Mouse (Mus musculus) adrenal gland, adult 8-10 months (tissue): ENCODE results near the gene Ccdc65. TPM values are rescaled to one million over a fixed set of nuclear protein-coding genes. Genes with fewer than 3 reads are reported as not detected.

Source experiments
- DNase-seq: peaks from one replicate; pipeline ENCODE4 v3.0.0; 2022
- total RNA-seq, 4 experiments: library from RNA; stranded (reverse); gene quantifications; 2 replicates each; pipeline ENCODE4 v1.2.4; 2022

The Ccdc65 gene
- total RNA-seq, result under 1 TPM; 0.59 to 0.90 (median 0.82) TPM

GRCm38 (mm10) chr15:98707766-98708372 lies at the start of gene Ccdc65:
TSS of gene Ccdc65 (plus strand) at chr15:98708207.
- DNase-seq, result peak; percentile 77

GRCm38 (mm10) chr15:98662198-98662566 lies 45.8 kb upstream of the Ccdc65 start:
- DNase-seq, result no peak

- DNase-seq, result peak; percentile 94
Observed at GRCm38 (mm10) chr15:98662567-98663545, 45.2 kb upstream of the Ccdc65 start, which contains the start of gene Ddx23. TSS of gene Ddx23 (minus strand) at chr15:98662894.

GRCm38 (mm10) chr15:98664042-98664907 lies 43.7 kb upstream of the Ccdc65 start:
- DNase-seq, result no peak

GRCm38 (mm10) chr15:98672592-98672991 lies 35.4 kb upstream of the Ccdc65 start:
- DNase-seq, result peak; percentile 48

GRCm38 (mm10) chr15:98673732-98674131 lies 34.3 kb upstream of the Ccdc65 start:
- no peak for DNase-seq

GRCm38 (mm10) chr15:98674284-98674993 lies 33.6 kb upstream of the Ccdc65 start:
- DNase-seq, result no peak

GRCm38 (mm10) chr15:98674994-98675545 lies 32.9 kb upstream of the Ccdc65 start:
- no peak for DNase-seq

GRCm38 (mm10) chr15:98675634-98676250 lies 32.3 kb upstream of the Ccdc65 start:
- no peak for DNase-seq

- no peak for DNase-seq
Observed at GRCm38 (mm10) chr15:98676471-98676870, 31.5 kb upstream of the Ccdc65 start.

- DNase-seq, result peak; percentile 83
Observed at GRCm38 (mm10) chr15:98676940-98677728, 30.9 kb upstream of the Ccdc65 start, which contains the start of gene Rnd1. TSS of gene Rnd1 (minus strand) at chr15:98677461.

GRCm38 (mm10) chr15:98677977-98678376 lies 30.0 kb upstream of the Ccdc65 start:
- DNase-seq, result no peak

GRCm38 (mm10) chr15:98680660-98681059 lies 27.3 kb upstream of the Ccdc65 start:
- no peak for DNase-seq

GRCm38 (mm10) chr15:98681633-98682032 lies 26.4 kb upstream of the Ccdc65 start:
- no peak for DNase-seq

- no peak for DNase-seq
Observed at GRCm38 (mm10) chr15:98683177-98683576, 24.8 kb upstream of the Ccdc65 start.

- DNase-seq, result no peak
Observed at GRCm38 (mm10) chr15:98683746-98684145, 24.3 kb upstream of the Ccdc65 start.

- no peak for DNase-seq
Observed at GRCm38 (mm10) chr15:98685926-98686325, 22.1 kb upstream of the Ccdc65 start.

GRCm38 (mm10) chr15:98689682-98690081 lies 18.3 kb upstream of the Ccdc65 start:
- DNase-seq, result no peak

GRCm38 (mm10) chr15:98691486-98692147 lies 16.4 kb upstream of the Ccdc65 start:
- no peak for DNase-seq
